30 mouse cellular contexts compared by ENCODE assay signal in the genomic region with DNA sequence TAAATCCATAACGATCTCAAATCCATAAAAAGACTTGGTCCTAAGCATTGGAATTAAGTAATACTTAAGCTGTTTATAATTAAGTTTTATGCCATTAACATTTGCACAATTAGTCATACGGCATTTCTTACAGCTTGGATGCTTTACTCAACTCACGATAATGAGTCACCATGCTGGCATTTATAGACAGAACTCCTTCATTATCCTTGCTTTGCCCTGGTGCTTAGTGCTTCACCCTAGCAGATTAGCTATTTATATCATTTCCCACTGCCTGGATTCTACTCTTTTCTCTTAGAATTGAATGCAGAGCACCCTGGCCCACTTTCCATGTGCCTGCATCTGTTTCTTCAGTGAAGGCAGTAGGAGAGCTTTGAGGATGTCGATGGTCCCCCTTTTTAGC. TPM values are rescaled to one million over a fixed set of nuclear protein-coding genes. Genes with fewer than 3 reads are reported as not detected.
DNase-seq lines count a peak whose midpoint lies in the region; ATAC-seq and TF ChIP-seq lines count a peak whose summit lies in the region.
"Had no signal": no experiment of that assay in that cellular context is flagged by ENCODE, and none has a peak within 500 bp of the region (broad histone marks: within the 10 kb centered on the region; RNA-seq: fewer than 3 reads in every experiment).

No protein-coding gene starts in this region.

- no peaks in the 10 kb centered on the region for H3K4me1 ChIP-seq in lung, postnatal 0 days (ENCODE audit: insufficient read depth, low read depth, low read length)
- peaks cover 9% of the 10 kb centered on the region for H3K4me1 ChIP-seq in lung, adult 2 months (ENCODE audit: control insufficient read depth, insufficient read depth, low read length)
- peaks cover 9% of the 10 kb centered on the region for H3K4me1 ChIP-seq in forebrain, embryonic 10.5 days
- H3K4me1 ChIP-seq: embryonic facial prominence, embryonic 12.5 days; midbrain, embryonic 10.5 days; neural tube, embryonic 13.5 days had no signal

- H3K9ac ChIP-seq in lung, postnatal 0 days (replicated peaks; ENCODE audit: low read depth), result no peak overlapping the region
- H3K9ac ChIP-seq: embryonic facial prominence, embryonic 12.5 days; hindbrain, embryonic 14.5 days; neural tube, embryonic 13.5 days had no signal

- no peak overlapping the region for H3K4me2 ChIP-seq in lung, postnatal 0 days (replicated peaks; ENCODE audit: low read depth, low read length)
- peak overlapping the region; percentile 76 for H3K4me2 ChIP-seq in myocyte (ENCODE audit: low read depth)
- H3K4me2 ChIP-seq: embryonic facial prominence, embryonic 12.5 days; hindbrain, embryonic 14.5 days; neural tube, embryonic 13.5 days had no signal

- intact Hi-C loops in heart, postnatal 36 days (cut with DNase I), result loop anchor here (2.0 kb wide), 1 partner anchor 17 kb away; the partner anchor contains the start of gene Cst3

- no peak for TF ChIP-seq POLR2A in lung, adult 2 months (IDR thresholded peaks at IDR 0.05; ENCODE audit: borderline replicate concordance, extremely low read depth, low read depth, low read length)
- no peak for TF ChIP-seq POLR2A in myocyte (IDR thresholded peaks at IDR 0.05; ENCODE audit: insufficient read length, low read depth)

- no peak for TF ChIP-seq CTCF in lung, postnatal 0 days (IDR thresholded peaks at IDR 0.05)
- no peak for TF ChIP-seq CTCF in lung, adult 2 months (IDR thresholded peaks at IDR 0.05; ENCODE audit: insufficient read depth, low read length)

- no peaks in the 10 kb centered on the region for H3K79me2 ChIP-seq in myocyte (ENCODE audit: control insufficient read depth, insufficient read depth)

- no peaks in the 10 kb centered on the region for H3K9me3 ChIP-seq in lung, postnatal 0 days (ENCODE audit: low read length)
- no peaks in the 10 kb centered on the region; the same call in 1 of the 2 replicates for H3K9me3 ChIP-seq in forebrain, embryonic 10.5 days
- H3K9me3 ChIP-seq: embryonic facial prominence, embryonic 12.5 days; midbrain, embryonic 10.5 days; neural tube, embryonic 13.5 days had no signal

- no peaks in the 10 kb centered on the region for H3K36me3 ChIP-seq in lung, postnatal 0 days (ENCODE audit: insufficient read depth, low read length)
- H3K36me3 ChIP-seq in myocyte (ENCODE audit: control insufficient read depth, insufficient read depth), result no peaks in the 10 kb centered on the region
- H3K36me3 ChIP-seq in forebrain, embryonic 10.5 days (replicated peaks), result no peaks in the 10 kb centered on the region
- H3K36me3 ChIP-seq: embryonic facial prominence, embryonic 12.5 days; midbrain, embryonic 10.5 days; neural tube, embryonic 13.5 days had no signal

- H3K27me3 ChIP-seq in lung, postnatal 0 days (replicated peaks; ENCODE audit: insufficient read depth, low read length), result no peaks in the 10 kb centered on the region
- H3K27me3 ChIP-seq in myocyte (ENCODE audit: control insufficient read depth, insufficient read depth, insufficient read length), result no peaks in the 10 kb centered on the region
- no peaks in the 10 kb centered on the region for H3K27me3 ChIP-seq in forebrain, embryonic 10.5 days (ENCODE audit: poor library complexity, severe bottlenecking)
- H3K27me3 ChIP-seq: embryonic facial prominence, embryonic 12.5 days; neural tube, embryonic 13.5 days had no signal

- H3ac ChIP-seq in myocyte (ENCODE audit: control insufficient read depth, insufficient read length), result no peak overlapping the region

- H3K27ac ChIP-seq in lung, postnatal 0 days (ENCODE audit: low read length), result no peak overlapping the region; the same call in 1 of the 2 replicates
- no peak overlapping the region; the same call in 1 of the 2 replicates for H3K27ac ChIP-seq in forebrain, embryonic 10.5 days
- H3K27ac ChIP-seq: embryonic facial prominence, embryonic 12.5 days; hindbrain, embryonic 14.5 days; left cerebral cortex, adult 2 months; midbrain, embryonic 10.5 days; neural tube, embryonic 13.5 days had no signal

- ATAC-seq in lung, postnatal 0 days, result no peak; the same call in 1 of the 2 replicates
- ATAC-seq: CD4-positive, CD25-positive, alpha-beta regulatory T cell, adult 4 months had no signal

- no peak overlapping the region for H3K4me3 ChIP-seq in lung, postnatal 0 days (ENCODE audit: low read depth, low read length)
- H3K4me3 ChIP-seq in lung, adult 2 months (replicated peaks; ENCODE audit: extremely low read depth, low read depth, low read length), result no peak overlapping the region
- peak overlapping the region; percentile 13 for H3K4me3 ChIP-seq in myocyte
- H3K4me3 ChIP-seq in forebrain, embryonic 10.5 days, result no peak overlapping the region
- H3K4me3 ChIP-seq: embryonic facial prominence, embryonic 12.5 days; left cerebral cortex, adult 2 months; midbrain, embryonic 10.5 days; neural tube, embryonic 13.5 days had no signal

- TF ChIP-seq EP300 in lung, postnatal 0 days (IDR thresholded peaks at IDR 0.05), result no peak

- peak; percentile 35 to 38 for DNase-seq in heart, adult 18-20 months
- DNase-seq in heart, postnatal 36 days, result no peak
- DNase-seq in lung, postnatal 0 days (ENCODE audit: low spot score), result peak; percentile 46
- no peak for DNase-seq in lung, adult 2 months
- DNase-seq in adipocyte (ENCODE audit: low spot score), result peak; percentile 60
- DNase-seq in forebrain, embryonic 10.5 days (ENCODE audit: extremely low spot score, low spot score), result no peak
- no peak for DNase-seq in right cerebral cortex, adult 18-20 months
- DNase-seq: cerebellum, adult 9-11 months; gastrocnemius, postnatal 10 days; kidney, adult 9 months; kidney, postnatal 25 days; left cerebral cortex, postnatal 4 days; lung, adult 18-20 months; lung, postnatal 36 days; spleen, adult 18-20 months; thymus, postnatal 4 days had no signal

- WGBS in lung, postnatal 0 days, result 56% methylated on average over 4 of the region's 4 CpGs
- WGBS in lung, adult 2 months, result 50% methylated on average over 4 of the region's 4 CpGs
- 84% methylated on average over 4 of the region's 4 CpGs for whole genome bisulfite sequencing in forebrain, embryonic 10.5 days

TF ChIP-seq in myocyte, 11 proteins besides CTCF, POLR2A, EP300 and RAD21:
- TF ChIP-seq SRF (IDR thresholded peaks at IDR 0.05; ENCODE audit: control insufficient read depth, insufficient read length, low read depth) (no peak), E2F4 (IDR thresholded peaks at IDR 0.05; ENCODE audit: insufficient read depth) (no peak), REST (IDR thresholded peaks at IDR 0.05; ENCODE audit: insufficient read depth, insufficient read length) (no peak), CEBPB (IDR thresholded peaks at IDR 0.05; ENCODE audit: insufficient read depth, poor library complexity, severe bottlenecking) (no peak), POLR2AphosphoS2 (IDR thresholded peaks at IDR 0.05; ENCODE audit: insufficient read length, low read depth) (no peak)

RNA-seq across cellular contexts. Expression of gene 9230104L09Rik, which starts 7.3 kb away (rescaled TPM):
- under 1 TPM in 1 of 2 experiments, not detected in 1; 0.72 TPM for total RNA-seq in heart, adult 18-20 months (2021)
- total RNA-seq in heart, postnatal 36 days (2021), result under 1 TPM in 1 of 2 experiments, not detected in 1; 0.70 TPM
- polyA plus RNA-seq in lung, postnatal 0 days (2015; fragmentation: Nextera tagmentation; extraction: Ambion mirVana), result 0.94 and 1.5 TPM in 2 replicates
- polyA plus RNA-seq in lung, adult 2 months (2012; rRNA removed), result 12.7 and 19.1 TPM in 2 replicates
- polyA plus RNA-seq in myocyte (2012; fragmentation: generic; extraction: Trizol), result not detected
- not detected in 2 replicates for polyA plus RNA-seq in forebrain, embryonic 10.5 days (2016; fragmentation: Nextera tagmentation; extraction: Ambion mirVana)
- total RNA-seq: ES-E14; left cerebral cortex, adult 2 months; left cerebral cortex, postnatal 4 days; liver, adult 2 months; monocyte, adult 5-6 weeks had no signal
- polyA plus RNA-seq: CD4-positive, CD25-positive, alpha-beta regulatory T cell, adult 4 months; embryonic facial prominence, embryonic 12.5 days; hindbrain, embryonic 14.5 days; intestine, embryonic 14.5 days; liver, adult 2 months; midbrain, embryonic 10.5 days; neural tube, embryonic 13.5 days had no signal

RNA-seq across cellular contexts. Expression of gene Cst3, which starts 18.0 kb away (rescaled TPM):
- total RNA-seq in heart, adult 18-20 months (2021), result 100 to 1,000 TPM; 907 to 950 TPM
- total RNA-seq in heart, postnatal 36 days (2021), result 1,000 to 10,000 TPM; 1,014 to 1,057 TPM
- 755 and 866 TPM in 2 replicates for polyA plus RNA-seq in lung, postnatal 0 days (2015; fragmentation: Nextera tagmentation; extraction: Ambion mirVana)
- polyA plus RNA-seq in lung, adult 2 months (2012; rRNA removed), result 1,892 and 2,105 TPM in 2 replicates
- polyA plus RNA-seq in myocyte (2012; fragmentation: generic; extraction: Trizol), result 646 TPM
- polyA plus RNA-seq in forebrain, embryonic 10.5 days (2016; fragmentation: Nextera tagmentation; extraction: Ambion mirVana), result 287 and 297 TPM in 2 replicates

RNA-seq across cellular contexts. Expression of gene Cst9, which starts 22.6 kb away (rescaled TPM):
- under 1 TPM; 0.82 to 0.90 TPM for total RNA-seq in heart, adult 18-20 months (2021)
- 1 to 10 TPM in 1 of 2 experiments, under 1 TPM in 1; 0.68 to 1.2 TPM for total RNA-seq in heart, postnatal 36 days (2021)
- polyA plus RNA-seq in lung, postnatal 0 days (2015; fragmentation: Nextera tagmentation; extraction: Ambion mirVana), result 1.5 and 2.5 TPM in 2 replicates
- 0.20 TPM in 1 of 2 replicates, not detected in the other for polyA plus RNA-seq in lung, adult 2 months (2012; rRNA removed)
- polyA plus RNA-seq in myocyte (2012; fragmentation: generic; extraction: Trizol), result not detected
- not detected in 2 replicates for polyA plus RNA-seq in forebrain, embryonic 10.5 days (2016; fragmentation: Nextera tagmentation; extraction: Ambion mirVana)
- total RNA-seq: adrenal gland, adult 18-20 months; adrenal gland, postnatal 4 days; ES-E14; gastrocnemius, postnatal 10 days; left cerebral cortex, adult 2 months; left cerebral cortex, postnatal 4 days; liver, adult 2 months; monocyte, adult 5-6 weeks had no signal
- polyA plus RNA-seq: CD4-positive, CD25-positive, alpha-beta regulatory T cell, adult 4 months; embryonic facial prominence, embryonic 12.5 days; hindbrain, embryonic 14.5 days; intestine, embryonic 14.5 days; liver, adult 2 months; midbrain, embryonic 10.5 days; neural tube, embryonic 13.5 days had no signal

RNA-seq across cellular contexts. Expression of gene Cst13, which starts 37.6 kb away (rescaled TPM):
- total RNA-seq in heart, adult 18-20 months (2021), result not detected
- not detected for total RNA-seq in heart, postnatal 36 days (2021)
- polyA plus RNA-seq in lung, postnatal 0 days (2015; fragmentation: Nextera tagmentation; extraction: Ambion mirVana), result not detected in 2 replicates
- polyA plus RNA-seq in lung, adult 2 months (2012; rRNA removed), result not detected in 2 replicates
- polyA plus RNA-seq in myocyte (2012; fragmentation: generic; extraction: Trizol), result not detected
- not detected in 2 replicates for polyA plus RNA-seq in forebrain, embryonic 10.5 days (2016; fragmentation: Nextera tagmentation; extraction: Ambion mirVana)
- total RNA-seq: adrenal gland, adult 18-20 months; ES-E14; gastrocnemius, postnatal 10 days; left cerebral cortex, adult 2 months; liver, adult 2 months; monocyte, adult 5-6 weeks had no signal
- polyA plus RNA-seq: CD4-positive, CD25-positive, alpha-beta regulatory T cell, adult 4 months; embryonic facial prominence, embryonic 12.5 days; heart, embryonic 16.5 days; hindbrain, embryonic 14.5 days; intestine, embryonic 14.5 days; liver, adult 2 months; midbrain, embryonic 10.5 days; neural tube, embryonic 13.5 days had no signal

RNA-seq across cellular contexts. Expression of gene Cst8, which starts 58.9 kb away (rescaled TPM):
- not detected for total RNA-seq in heart, adult 18-20 months (2021)
- not detected for total RNA-seq in heart, postnatal 36 days (2021)
- polyA plus RNA-seq in lung, postnatal 0 days (2015; fragmentation: Nextera tagmentation; extraction: Ambion mirVana), result 12.9 and 19.4 TPM in 2 replicates
- 3.3 and 4.6 TPM in 2 replicates for polyA plus RNA-seq in lung, adult 2 months (2012; rRNA removed)
- polyA plus RNA-seq in myocyte (2012; fragmentation: generic; extraction: Trizol), result not detected
- not detected in 2 replicates for polyA plus RNA-seq in forebrain, embryonic 10.5 days (2016; fragmentation: Nextera tagmentation; extraction: Ambion mirVana)
- total RNA-seq: ES-E14; gastrocnemius, postnatal 10 days; left cerebral cortex, adult 2 months; left cerebral cortex, postnatal 4 days; liver, adult 2 months; monocyte, adult 5-6 weeks had no signal
- polyA plus RNA-seq: CD4-positive, CD25-positive, alpha-beta regulatory T cell, adult 4 months; embryonic facial prominence, embryonic 12.5 days; heart, embryonic 16.5 days; hindbrain, embryonic 14.5 days; intestine, embryonic 14.5 days; liver, adult 2 months; midbrain, embryonic 10.5 days; neural tube, embryonic 13.5 days had no signal

Comparison
In these comparisons a context has a peak if more than half of its experiments do, and no peak if none do; other contexts are left out.
1. DNase-seq: peak in heart, adult 18-20 months (2 of 2), lung, postnatal 0 days (single experiment) and adipocyte (single experiment); none in heart, postnatal 36 days (0 of 2), lung, adult 2 months (single experiment), forebrain, embryonic 10.5 days (single experiment) and right cerebral cortex, adult 18-20 months (single experiment).